Mouse (Mus musculus) erythroblast, adult 5-6 weeks (primary cell): ENCODE measurements around the gene Arid5a. TPM values are rescaled to one million over a fixed set of nuclear protein-coding genes. Genes with fewer than 3 reads are reported as not detected.

ENCODE experiments used
- ATAC-seq: replicated peaks from 2 replicates; pipeline ENCODE4 v1.8.0; 2016; ENCODE audit warnings: moderate number of reproducible peaks, mild to moderate bottlenecking, moderate TSS enrichment, inconsistent platforms; ENCODE audit not compliant: poor library complexity, low FRiP score, severe bottlenecking
- total RNA-seq, 2 experiments: library from RNA; stranded (forward) in 1 of 2; stranded (reverse) in 1 of 2; fragments of 150-400 nt in 1 of 2; fragments of 200-764, 138-1000 nt in 1 of 2; gene quantifications; 2 replicates each; pipeline versions ENCODE4 v1.2.3 to v1.2.4; 2015 to 2017; ENCODE audit warnings: low replicate concordance in 2 of 2

The Arid5a gene
- total RNA-seq, 2 experiments from 2014 or later, result 3.2 to 5.6 TPM

- ATAC-seq, result no peak
These were observed 25.7 kb upstream of the Arid5a start for GRCm38 (mm10) chr1:36281849-36282248.

GRCm38 (mm10) chr1:36293470-36293869 is 14.1 kb upstream of the Arid5a start:
- no peak for ATAC-seq

GRCm38 (mm10) chr1:36294402-36294801 is 13.1 kb upstream of the Arid5a start:
- ATAC-seq, result no peak

- ATAC-seq, result no peak
These were observed 10.9 kb upstream of the Arid5a start for GRCm38 (mm10) chr1:36296466-36297149.

- ATAC-seq, result no peak
These were observed 9.4 kb upstream of the Arid5a start for GRCm38 (mm10) chr1:36298107-36298506.

- ATAC-seq, result no peak
These were observed 8.4 kb upstream of the Arid5a start for GRCm38 (mm10) chr1:36299126-36299525.

GRCm38 (mm10) chr1:36299676-36300075 is 7.9 kb upstream of the Arid5a start:
- no peak for ATAC-seq

- ATAC-seq, result no peak
These were observed 7.0 kb upstream of the Arid5a start for GRCm38 (mm10) chr1:36300486-36300885.

- ATAC-seq, result no peak
These were observed 5.3 kb upstream of the Arid5a start for GRCm38 (mm10) chr1:36302273-36302672.

- ATAC-seq, result no peak
These were observed 4.6 kb upstream of the Arid5a start for GRCm38 (mm10) chr1:36302957-36303356.

GRCm38 (mm10) chr1:36303381-36304320 is 3.9 kb upstream of the Arid5a start:
- ATAC-seq, result no peak

GRCm38 (mm10) chr1:36304764-36305163 is 2.8 kb upstream of the Arid5a start:
- ATAC-seq, result no peak

- no peak for ATAC-seq
These were observed 1.4 kb upstream of the Arid5a start for GRCm38 (mm10) chr1:36306120-36306519.

GRCm38 (mm10) chr1:36307121-36307494 is 425 bp upstream of the Arid5a start:
- ATAC-seq, result no peak

- ATAC-seq, result 0 out of 2 replicates have a peak, but pooled peaks have one; percentile 14
These were observed 943 bp downstream of the Arid5a start for GRCm38 (mm10) chr1:36308451-36308901.

- ATAC-seq, result no peak
These were observed 1.5 kb downstream of the Arid5a start for GRCm38 (mm10) chr1:36308966-36309475.

- ATAC-seq, result no peak
These were observed 2.0 kb downstream of the Arid5a start for GRCm38 (mm10) chr1:36309498-36309901.

GRCm38 (mm10) chr1:36314959-36315775 is 7.6 kb downstream of the Arid5a start:
- no peak for ATAC-seq

GRCm38 (mm10) chr1:36315776-36316100 is 8.2 kb downstream of the Arid5a start:
- ATAC-seq, result no peak

- no peak for ATAC-seq
These were observed 13.6 kb downstream of the Arid5a start for GRCm38 (mm10) chr1:36321164-36321563.
